Mouse (Mus musculus) CH12.LX (cell line): ENCODE measurements around the gene Ctbp2.

Experiments
- BHLHE40 ChIP-seq: IDR thresholded peaks from 2 replicates; pipeline ENCODE4 v1.6.1; 2011; ENCODE audit warnings: mild to moderate bottlenecking, low read depth, low read length, improper control_type of control experiment
- CHD1 ChIP-seq: IDR thresholded peaks from 2 replicates; pipeline ENCODE4 v1.6.1; 2012; ENCODE audit warnings: low read depth, low read length, improper control_type of control experiment, inconsistent platforms
- CTCF ChIP-seq, 2 experiments: IDR thresholded peaks in 1 of 2; conservative IDR thresholded peaks in 1 of 2; 2 replicates each; pipeline ENCODE4 v1.5.1; 2011 to 2012; ENCODE audit warnings: low read depth in 2 of 2, low read length in 2 of 2, improper control_type of control experiment in 1 of 2, inconsistent platforms in 1 of 2, mild to moderate bottlenecking in 1 of 2, moderate library complexity in 1 of 2
- IRF4 ChIP-seq: IDR thresholded peaks from 2 replicates; pipeline ENCODE4 v1.6.1; 2014; ENCODE audit warnings: low read depth, mild to moderate bottlenecking, inconsistent platforms, low read length, improper control_type of control experiment
- MAFK ChIP-seq: IDR thresholded peaks from 2 replicates; pipeline ENCODE4 v1.6.1; 2011; ENCODE audit warnings: low read length, improper control_type of control experiment; ENCODE audit not compliant: insufficient replicate concordance
- POLR2A ChIP-seq: IDR thresholded peaks from 2 replicates; pipeline ENCODE4 v1.6.1; 2011; ENCODE audit warnings: low read depth, mild to moderate bottlenecking, improper control_type of control experiment, low read length
- POLR2AphosphoS2 ChIP-seq: IDR thresholded peaks from 2 replicates; pipeline ENCODE4 v1.6.1; 2011; ENCODE audit warnings: low read depth, low read length, improper control_type of control experiment
- RAD21 ChIP-seq: IDR thresholded peaks from 2 replicates; pipeline ENCODE4 v1.6.1; 2011; ENCODE audit warnings: low read depth, mild to moderate bottlenecking, low read length, improper control_type of control experiment, moderate library complexity
- RCOR1 ChIP-seq: conservative IDR thresholded peaks from 2 replicates; pipeline ENCODE4 v1.6.1; 2012; ENCODE audit warnings: low read depth, mild to moderate bottlenecking, inconsistent platforms, low read length, improper control_type of control experiment
- SIN3A ChIP-seq: IDR thresholded peaks from 2 replicates; pipeline ENCODE4 v1.6.1; 2012; ENCODE audit warnings: low read length, improper control_type of control experiment, inconsistent platforms
- ZNF384 ChIP-seq: IDR thresholded peaks from 2 replicates; pipeline ENCODE4 v1.6.1; 2012; ENCODE audit warnings: low read depth, low read length, improper control_type of control experiment, inconsistent platforms

DNA sequence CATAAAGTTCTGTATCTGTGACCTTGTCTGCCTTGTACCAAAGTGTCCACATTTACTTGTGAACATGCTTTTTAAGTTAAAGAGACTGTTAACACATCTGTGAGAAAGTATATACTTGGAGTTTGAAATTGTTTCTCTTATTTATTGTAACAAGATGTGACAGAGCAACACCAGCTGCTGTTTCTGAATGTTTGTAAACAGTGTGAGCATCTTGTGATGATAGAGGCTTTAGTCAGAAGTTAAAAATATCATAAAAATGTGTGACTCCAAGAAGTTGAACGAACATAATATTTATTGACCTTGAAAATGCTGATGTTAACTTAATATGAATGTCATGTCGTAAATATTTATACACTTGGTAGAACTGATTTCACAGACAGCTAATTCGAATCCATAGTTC is 173.5 kb downstream of the Ctbp2 start:
- no peak for TF ChIP-seq POLR2A
- no peak for TF ChIP-seq POLR2AphosphoS2
- no peak for TF ChIP-seq RCOR1
- TF ChIP-seq CTCF (conservative IDR thresholded peaks at IDR 0.05 in 1 of 2, IDR thresholded peaks at IDR 0.05 in 1 of 2; ENCODE audit: low read depth in 2 of 2, low read length in 2 of 2), result no peak
- no peak for TF ChIP-seq BHLHE40
- no peak for TF ChIP-seq CHD1
- no peak for TF ChIP-seq SIN3A
- no peak for TF ChIP-seq IRF4
- TF ChIP-seq RAD21, result no peak
- no peak for TF ChIP-seq ZNF384
- TF ChIP-seq MAFK, result no peak
